26 mouse cellular contexts compared by ENCODE assay signal in genomic region chr12:25242369-25242768, GRCm38 (mm10).
"Had no signal": no experiment of that assay in that cellular context is flagged by ENCODE, and none has a peak within 500 bp of the region (broad histone marks: within the 10 kb centered on the region; RNA-seq: fewer than 3 reads in every experiment).

No protein-coding gene starts in this region.

- H3K9me3 ChIP-seq: heart, embryonic 13.5 days; heart, embryonic 15.5 days; hindbrain, embryonic 13.5 days; hindbrain, embryonic 15.5 days; kidney, embryonic 15.5 days; limb, embryonic 13.5 days; limb, embryonic 15.5 days; liver, embryonic 12.5 days had no signal

- ATAC-seq: hindbrain, postnatal 0 days; intestine, embryonic 16.5 days; liver, embryonic 12.5 days had no signal

- H3K9ac ChIP-seq: heart, embryonic 13.5 days; heart, embryonic 15.5 days; hindbrain, embryonic 13.5 days; hindbrain, embryonic 15.5 days; kidney, embryonic 15.5 days; limb, embryonic 13.5 days; limb, embryonic 15.5 days; liver, embryonic 12.5 days had no signal

- DNase-seq: gastrocnemius, adult 2 months; gastrocnemius, postnatal 10 days; gastrocnemius, postnatal 25 days; heart, adult 11 months; heart, adult 2 months; heart, postnatal 14 days; heart, postnatal 36 days; kidney, adult 11 months; kidney, adult 2 months; kidney, adult 9 months; kidney, postnatal 14 days; kidney, postnatal 36 days; layer of hippocampus, adult 9-11 months had no signal

- H3K4me1 ChIP-seq: hindbrain, embryonic 15.5 days had no signal

- H3K4me2 ChIP-seq: heart, embryonic 11.5 days; heart, embryonic 13.5 days; heart, embryonic 15.5 days; hindbrain, embryonic 13.5 days; hindbrain, embryonic 15.5 days; kidney, embryonic 15.5 days; limb, embryonic 13.5 days; limb, embryonic 15.5 days; liver, embryonic 12.5 days had no signal

- H3K27me3 ChIP-seq: heart, embryonic 13.5 days; heart, embryonic 15.5 days; hindbrain, embryonic 13.5 days; hindbrain, embryonic 15.5 days; kidney, embryonic 15.5 days; limb, embryonic 13.5 days; limb, embryonic 15.5 days had no signal

- H3K36me3 ChIP-seq: heart, embryonic 13.5 days; heart, embryonic 15.5 days; hindbrain, embryonic 13.5 days; hindbrain, embryonic 15.5 days; kidney, embryonic 15.5 days; limb, embryonic 13.5 days; limb, embryonic 15.5 days; liver, embryonic 12.5 days had no signal

- H3K27ac ChIP-seq: gastrocnemius, adult 2 months; heart, adult 2 months; heart, embryonic 13.5 days; heart, embryonic 15.5 days; hindbrain, embryonic 13.5 days; hindbrain, embryonic 15.5 days; hindbrain, postnatal 0 days; kidney, embryonic 15.5 days; kidney, postnatal 0 days; left cerebral cortex, adult 2 months; limb, embryonic 13.5 days; limb, embryonic 15.5 days; liver, embryonic 12.5 days had no signal

- H3K4me3 ChIP-seq: gastrocnemius, adult 2 months; heart, adult 2 months; heart, embryonic 13.5 days; heart, embryonic 15.5 days; hindbrain, embryonic 13.5 days; hindbrain, embryonic 15.5 days; kidney, embryonic 15.5 days; left cerebral cortex, adult 2 months; limb, embryonic 13.5 days; limb, embryonic 15.5 days; liver, embryonic 12.5 days had no signal
